Mouse (Mus musculus): Measurements from ENCODE around the gene Sik2. TPM values are rescaled to one million over a fixed set of nuclear protein-coding genes. Genes with fewer than 3 reads are reported as not detected.

Gene Sik2
- total and polyA plus RNA-seq, 3 experiments: 7.5 to 12.1 TPM; not detected in 1

DNA sequence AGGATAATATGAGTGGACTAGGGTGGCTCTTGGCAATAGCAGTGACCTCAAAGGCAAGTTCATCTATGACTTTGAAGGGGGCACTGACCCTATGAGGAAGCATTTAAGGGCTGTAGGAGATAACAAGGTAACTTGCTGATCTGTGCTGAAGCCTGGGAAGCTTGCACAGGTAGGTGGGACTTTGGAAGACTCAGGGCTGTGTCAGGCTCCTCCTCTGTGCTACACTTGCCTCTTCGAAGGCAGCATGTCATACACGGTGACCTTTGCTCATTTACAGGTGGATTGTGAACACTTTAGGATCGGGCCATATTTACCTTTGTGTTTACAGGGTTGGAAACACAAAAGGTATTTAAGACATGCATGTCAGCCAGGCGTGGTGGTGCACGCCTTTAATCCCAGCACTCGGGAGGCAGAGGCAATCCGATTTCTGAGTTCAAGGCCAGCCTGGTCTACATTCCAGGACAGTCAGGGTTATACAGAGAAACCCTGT, 32.7 kb upstream of the Sik2 start:
- H3K9me3 ChIP-seq (replicated peaks; ENCODE audit: insufficient read depth, low read length): no peaks in the 10 kb centered on the region

DNA sequence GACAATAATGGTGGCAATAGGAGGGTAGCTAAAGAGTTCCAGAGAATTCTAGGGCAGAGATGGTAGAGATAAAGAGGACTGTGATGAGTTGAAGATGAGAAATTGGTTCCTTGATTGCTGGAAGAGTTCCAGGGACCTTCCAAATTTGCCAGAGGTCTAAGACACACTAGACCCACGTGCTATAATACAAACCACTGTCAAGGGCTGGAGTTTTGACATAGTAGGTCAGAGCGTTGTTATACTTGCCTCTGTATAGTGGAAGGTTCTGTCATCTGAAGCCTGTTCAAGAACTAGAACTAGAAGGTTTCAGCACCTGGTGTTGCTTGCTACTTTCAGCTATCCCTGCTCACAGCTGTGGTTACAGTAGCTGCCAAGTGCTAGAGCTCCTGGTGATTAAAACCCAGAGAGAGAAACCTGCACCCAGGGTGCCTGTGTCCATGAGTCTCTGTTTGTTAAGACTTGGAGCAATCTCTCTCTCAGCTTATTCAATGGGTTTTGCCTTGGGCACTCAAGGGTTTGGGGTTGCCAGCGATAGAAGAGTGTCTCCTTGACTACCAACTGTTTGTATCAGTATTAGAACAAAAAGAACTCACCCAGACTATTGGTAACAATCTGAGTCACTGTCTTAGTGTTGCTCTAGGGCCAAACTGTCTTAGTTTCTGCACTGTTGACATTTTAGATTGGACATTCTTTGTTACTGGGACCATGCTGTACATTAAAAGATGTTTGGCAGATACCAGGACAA, 24.1 kb upstream of the Sik2 start:
- no peak for DNase-seq (ENCODE audit: low read depth, low spot score)
- H3K9ac ChIP-seq (ENCODE audit: control insufficient read depth, low read depth, low read length, poor library complexity, severe bottlenecking): no peak overlapping the region
- no peaks in the 10 kb centered on the region for H3K9me3 ChIP-seq (replicated peaks; ENCODE audit: insufficient read depth, low read length)
- TF ChIP-seq POLR2AphosphoS5 (IDR thresholded peaks at IDR 0.05; ENCODE audit: borderline replicate concordance, low read depth, low read length) (no peak), RCOR1 (IDR thresholded peaks at IDR 0.05; ENCODE audit: low read depth, low read length) (no peak), MXI1 (IDR thresholded peaks at IDR 0.05; ENCODE audit: low read depth, low read length) (no peak), CTCF (IDR thresholded peaks at IDR 0.05 in 2 of 3, conservative IDR thresholded peaks at IDR 0.05 in 1 of 3; ENCODE audit: control insufficient read depth in 1 of 3, insufficient read depth in 1 of 3, low read depth in 2 of 3, low read length in 3 of 3, poor library complexity in 1 of 3, severe bottlenecking in 1 of 3) (no peak), NRF1 (IDR thresholded peaks at IDR 0.05; ENCODE audit: insufficient read depth, low read depth, low read length, poor library complexity, severe bottlenecking) (no peak), RAD21 (IDR thresholded peaks at IDR 0.05; ENCODE audit: low read depth, low read length) (no peak), ELF1 (IDR thresholded peaks at IDR 0.05; ENCODE audit: low read depth, low read length) (no peak), JUND (IDR thresholded peaks at IDR 0.05; ENCODE audit: low read depth, low read length) (no peak), POLR2A (IDR thresholded peaks at IDR 0.05; ENCODE audit: control insufficient read depth in 1 of 2, insufficient read depth in 1 of 2, low read depth in 1 of 2, low read length in 2 of 2, poor library complexity in 1 of 2) (no peak), MAFK (IDR thresholded peaks at IDR 0.05; ENCODE audit: borderline replicate concordance, low read depth, low read length) (no peak), NELFE (IDR thresholded peaks at IDR 0.05; ENCODE audit: low read depth, low read length) (no peak)
- no peaks in the 10 kb centered on the region for H3K79me2 ChIP-seq (ENCODE audit: control insufficient read depth, insufficient read depth, low read length, poor library complexity)
- no peak overlapping the region for H3K27ac ChIP-seq (ENCODE audit: control insufficient read depth, low read depth, low read length)
- no peak overlapping the region for H3K4me3 ChIP-seq (ENCODE audit: control insufficient read depth in 1 of 2, insufficient read depth in 1 of 2, low read depth in 2 of 2, low read length in 2 of 2)
- H3K4me1 ChIP-seq (ENCODE audit: control insufficient read depth in 1 of 2, insufficient read depth in 2 of 2, low read length in 2 of 2): peaks cover 9% of the 10 kb centered on the region in 2 experiments
- no peaks in the 10 kb centered on the region for H3K27me3 ChIP-seq (ENCODE audit: control insufficient read depth in 1 of 2, insufficient read depth in 2 of 2, low read length in 2 of 2)
- H3K36me3 ChIP-seq (ENCODE audit: control insufficient read depth in 1 of 2, insufficient read depth in 2 of 2, low read length in 2 of 2): peaks cover 0 to 9% of the 10 kb centered on the region in 2 experiments; a peak in 2 of 4 replicates

More for the DNA sequence above, 32.7 kb upstream of the Sik2 start:
- Histone ChIP-seq H3K9ac (ENCODE audit: control insufficient read depth, low read depth, low read length, poor library complexity, severe bottlenecking) (no peak overlapping the region), H3K27ac (ENCODE audit: control insufficient read depth, low read depth, low read length) (no peak overlapping the region), H3K4me3 (ENCODE audit: control insufficient read depth in 1 of 2, insufficient read depth in 1 of 2, low read depth in 2 of 2, low read length in 2 of 2) (no peak overlapping the region), H3K36me3 (ENCODE audit: control insufficient read depth in 1 of 2, insufficient read depth in 2 of 2, low read length in 2 of 2) (no peaks in the 10 kb centered on the region; a peak in 1 of 4 replicates), H3K79me2 (ENCODE audit: control insufficient read depth, insufficient read depth, low read length, poor library complexity) (no peaks in the 10 kb centered on the region), H3K4me1 (ENCODE audit: control insufficient read depth in 1 of 2, insufficient read depth in 2 of 2, low read length in 2 of 2) (peaks cover 0 to 5% of the 10 kb centered on the region in 2 experiments; a peak in 1 of 4 replicates), H3K27me3 (ENCODE audit: control insufficient read depth in 1 of 2, insufficient read depth in 2 of 2, low read length in 2 of 2) (no peaks in the 10 kb centered on the region)
- DNase-seq (ENCODE audit: low read depth, low spot score): no peak
- no peak for TF ChIP-seq ELF1 (IDR thresholded peaks at IDR 0.05; ENCODE audit: low read depth, low read length)
- TF ChIP-seq RAD21 (IDR thresholded peaks at IDR 0.05; ENCODE audit: low read depth, low read length): no peak
- TF ChIP-seq POLR2AphosphoS5 (IDR thresholded peaks at IDR 0.05; ENCODE audit: borderline replicate concordance, low read depth, low read length): no peak
- no peak for TF ChIP-seq BHLHE40 (IDR thresholded peaks at IDR 0.05; ENCODE audit: borderline replicate concordance, low read depth, low read length)
- TF ChIP-seq GABPA (IDR thresholded peaks at IDR 0.05; ENCODE audit: low read depth, low read length): no peak
- no peak for TF ChIP-seq SMC3 (IDR thresholded peaks at IDR 0.05; ENCODE audit: low read depth, low read length)
- TF ChIP-seq E2F4 (IDR thresholded peaks at IDR 0.05; ENCODE audit: borderline replicate concordance, low read depth, low read length): no peak

Data from MEL (cell line).